Mouse (Mus musculus) ES-Bruce4 (cell line): ENCODE results near the gene Sike1.

Experiments used
- CTCF ChIP-seq: IDR thresholded peaks from one replicate; pipeline ENCODE4 v1.8.1; 2011; ENCODE audit warnings: low read depth, low read length
- POLR2A ChIP-seq: IDR thresholded peaks from one replicate; pipeline ENCODE4 v1.8.1; 2011; ENCODE audit warnings: low read length; ENCODE audit not compliant: insufficient read depth

GRCm38 (mm10) chr3:103040285-103040684 is 44.8 kb downstream of the Sike1 start:
- TF ChIP-seq CTCF (no peak), POLR2A (no peak)
